Mouse (Mus musculus): ENCODE data around the gene Cryaa. TPM values are rescaled to one million over a fixed set of nuclear protein-coding genes. Genes with fewer than 3 reads are reported as not detected.

Gene Cryaa
- polyA plus RNA-seq, 1 experiment, result not detected

DNA sequence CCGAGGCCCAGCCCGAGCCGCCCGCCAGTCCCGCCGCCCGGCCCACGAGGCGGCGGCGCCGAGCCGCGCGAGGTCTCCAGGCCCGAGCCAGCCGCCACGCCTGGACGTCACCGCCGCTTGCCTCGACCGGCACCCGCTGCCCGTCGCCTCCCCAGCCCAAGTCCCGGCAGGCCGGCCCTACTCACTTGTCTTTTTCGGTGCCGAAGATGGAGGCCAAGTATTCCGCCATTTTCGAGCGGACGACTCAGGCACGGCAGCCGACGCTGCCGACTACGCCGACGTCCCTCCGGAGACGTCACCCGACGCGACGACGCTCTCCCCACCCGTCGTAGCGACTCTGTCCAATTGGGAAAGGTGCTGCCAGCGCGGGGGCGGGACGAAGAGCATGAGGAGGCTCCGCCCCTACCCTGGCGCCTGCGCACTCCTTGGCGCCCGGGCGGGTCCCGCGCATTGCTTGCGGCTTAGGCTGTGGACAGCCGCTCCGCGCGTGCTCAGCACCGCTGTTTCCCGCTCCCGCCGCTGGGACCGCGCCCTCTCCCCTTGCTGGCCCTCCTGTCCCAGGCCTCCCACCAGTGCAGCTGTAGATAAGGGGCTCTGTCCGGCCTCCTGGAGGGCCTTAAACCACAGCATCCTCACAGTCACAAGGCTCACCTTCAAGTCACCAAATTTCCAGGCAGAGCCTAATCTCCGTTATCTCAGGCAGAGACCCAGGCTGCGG, 19.0 kb upstream of the Cryaa start, which contains the start of gene U2af1:
Gene U2af1 (minus strand): TSS at position 425 of the 718 bp plus-strand sequence.
- peak within 1 kb of the TSS; percentile 88 for H3K4me3 ChIP-seq (ENCODE audit: insufficient read depth, low read length)
- peak within 1 kb of the TSS; percentile 53 for H3K27ac ChIP-seq (ENCODE audit: insufficient read depth, low read depth, low read length)
- TF ChIP-seq CTCF (IDR thresholded peaks at IDR 0.05; ENCODE audit: low read depth, low read length) (no peak), POLR2A (IDR thresholded peaks at IDR 0.05; ENCODE audit: borderline replicate concordance, low read depth, low read length) (peak; percentile 32; the same call in 1 of the 2 replicates)
- H3K4me1 ChIP-seq (ENCODE audit: control insufficient read depth, insufficient read depth, low read length), result peaks cover 13% of the 10 kb centered on the region

DNA sequence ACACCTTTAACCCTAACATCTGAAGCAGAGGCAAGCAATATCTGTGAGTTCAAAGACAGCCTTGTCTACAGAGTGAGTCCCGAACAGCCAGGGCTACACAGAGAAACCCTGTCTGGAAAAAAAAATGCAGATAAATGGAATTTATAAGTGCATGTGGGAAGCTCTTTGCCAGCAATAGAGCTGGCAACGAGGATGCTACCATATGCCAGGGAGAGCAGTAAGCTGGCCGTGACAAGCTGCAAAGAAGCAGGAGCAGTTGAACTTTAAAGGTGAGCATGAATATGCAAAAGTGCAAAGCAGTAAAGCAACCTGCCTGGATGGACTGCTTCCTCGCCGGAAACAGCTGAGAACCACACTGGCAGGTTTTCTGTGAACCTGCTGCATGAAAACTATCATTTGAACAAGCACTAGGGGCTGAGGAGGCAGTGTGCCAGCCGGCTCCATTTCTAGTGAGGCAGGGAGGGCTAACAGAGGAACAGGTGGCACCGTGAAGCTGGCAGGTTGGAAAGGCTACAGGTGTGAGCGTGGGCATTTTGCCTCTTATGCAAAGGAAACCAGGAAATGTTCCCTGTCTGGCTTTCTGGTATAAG, 16.9 kb upstream of the Cryaa start:
- H3K4me3 ChIP-seq (ENCODE audit: insufficient read depth, low read length), result no peak overlapping the region
- no peak overlapping the region for H3K27ac ChIP-seq (ENCODE audit: insufficient read depth, low read depth, low read length)
- peaks cover 10% of the 10 kb centered on the region for H3K4me1 ChIP-seq (ENCODE audit: control insufficient read depth, insufficient read depth, low read length)
- no peak for TF ChIP-seq CTCF (IDR thresholded peaks at IDR 0.05; ENCODE audit: low read depth, low read length)
- no peak for TF ChIP-seq POLR2A (IDR thresholded peaks at IDR 0.05; ENCODE audit: borderline replicate concordance, low read depth, low read length)

DNA sequence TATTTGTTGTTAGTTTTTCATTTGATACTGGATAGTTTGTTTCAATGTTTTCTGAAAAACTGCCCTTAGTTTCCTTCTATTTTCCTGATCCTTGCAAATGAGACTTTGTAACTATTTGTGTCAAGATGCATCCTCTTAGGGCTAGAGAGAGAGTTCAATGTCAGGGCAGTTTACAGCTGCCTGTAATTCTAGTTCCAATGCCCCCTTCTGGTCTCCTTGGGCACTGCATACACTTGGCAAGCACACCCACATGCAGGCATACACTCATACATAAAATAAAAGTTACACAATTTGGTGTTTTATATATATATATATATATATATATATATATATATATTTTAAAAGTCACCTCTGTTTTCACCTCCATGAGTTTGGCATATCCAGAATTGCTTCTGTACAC, 14.8 kb upstream of the Cryaa start:
- peaks cover 3% of the 10 kb centered on the region for H3K4me1 ChIP-seq (ENCODE audit: control insufficient read depth, insufficient read depth, low read length)
- TF ChIP-seq CTCF (IDR thresholded peaks at IDR 0.05; ENCODE audit: low read depth, low read length) (no peak), POLR2A (IDR thresholded peaks at IDR 0.05; ENCODE audit: borderline replicate concordance, low read depth, low read length) (no peak)
- H3K4me3 ChIP-seq (ENCODE audit: insufficient read depth, low read length), result no peak overlapping the region
- H3K27ac ChIP-seq (ENCODE audit: insufficient read depth, low read depth, low read length), result no peak overlapping the region

DNA sequence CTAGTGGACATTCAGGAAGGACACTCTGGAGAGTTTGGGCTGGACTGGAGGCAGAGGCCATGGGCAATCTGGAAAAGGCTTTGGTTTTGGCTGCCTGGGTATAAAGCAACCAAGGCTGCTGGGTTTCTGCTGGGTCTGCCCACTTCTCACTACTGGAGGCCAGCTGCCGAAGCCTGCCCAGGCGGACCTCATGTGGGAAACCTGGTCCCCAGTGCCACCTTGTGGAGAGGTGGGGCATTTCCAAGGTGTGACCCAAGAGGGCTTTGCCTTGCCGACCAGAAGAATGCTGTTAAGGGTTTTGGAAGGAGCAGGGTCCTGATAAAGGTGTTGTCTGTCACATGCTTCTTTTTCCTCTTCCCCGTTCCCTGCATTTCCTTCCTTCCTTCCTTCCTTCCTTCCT, 12.8 kb upstream of the Cryaa start:
- Histone ChIP-seq H3K4me1 (ENCODE audit: control insufficient read depth, insufficient read depth, low read length) (no peaks in the 10 kb centered on the region), H3K27ac (ENCODE audit: insufficient read depth, low read depth, low read length) (no peak overlapping the region), H3K4me3 (ENCODE audit: insufficient read depth, low read length) (no peak overlapping the region)
- TF ChIP-seq CTCF (IDR thresholded peaks at IDR 0.05; ENCODE audit: low read depth, low read length) (peak; percentile 56; the same call in 1 of the 2 replicates), POLR2A (IDR thresholded peaks at IDR 0.05; ENCODE audit: borderline replicate concordance, low read depth, low read length) (no peak)

DNA sequence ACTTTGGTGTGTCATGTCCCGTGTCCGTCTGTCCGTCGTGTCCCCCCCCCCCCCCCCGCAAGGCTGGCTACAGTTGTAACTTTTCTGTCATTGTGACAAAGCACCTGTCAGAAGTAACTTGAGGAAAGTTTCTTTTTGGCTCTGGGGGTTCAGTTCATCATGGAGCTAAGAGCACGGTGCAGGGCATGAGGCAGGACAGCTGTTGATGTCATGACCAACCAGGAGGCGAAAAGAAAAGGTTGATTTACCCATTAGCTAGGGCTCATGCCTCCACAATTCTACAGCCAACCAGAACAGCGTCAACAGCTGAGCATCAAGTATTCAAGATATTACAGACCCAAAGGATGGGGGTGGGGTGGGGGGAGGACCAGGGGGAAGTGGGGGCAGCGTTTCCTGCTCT, 9.3 kb upstream of the Cryaa start:
- Histone ChIP-seq H3K27ac (ENCODE audit: insufficient read depth, low read depth, low read length) (no peak overlapping the region), H3K4me3 (ENCODE audit: insufficient read depth, low read length) (no peak overlapping the region), H3K4me1 (ENCODE audit: control insufficient read depth, insufficient read depth, low read length) (no peaks in the 10 kb centered on the region)
- TF ChIP-seq POLR2A (IDR thresholded peaks at IDR 0.05; ENCODE audit: borderline replicate concordance, low read depth, low read length), result no peak
- TF ChIP-seq CTCF (IDR thresholded peaks at IDR 0.05; ENCODE audit: low read depth, low read length), result no peak

DNA sequence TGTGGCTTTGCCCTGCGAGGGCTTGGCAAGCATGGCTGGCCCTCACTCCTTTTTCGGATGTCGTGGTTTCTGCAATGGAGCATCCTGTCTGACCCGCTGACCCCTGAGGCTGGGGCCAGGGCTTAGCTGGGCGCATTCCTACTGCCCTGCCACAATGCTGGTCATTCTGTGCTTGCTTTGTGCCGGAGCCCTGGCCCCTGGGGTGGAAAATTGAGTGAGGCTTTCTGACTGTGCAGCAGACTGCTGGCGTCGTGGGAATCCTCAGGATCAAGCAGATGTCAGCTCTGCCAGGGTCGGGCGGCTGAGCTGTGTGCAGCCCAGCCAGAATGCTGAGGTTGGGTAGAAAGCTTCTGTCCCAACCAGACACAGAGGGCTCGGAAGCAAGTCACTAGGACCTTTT, 7.4 kb upstream of the Cryaa start:
- Histone ChIP-seq H3K4me1 (ENCODE audit: control insufficient read depth, insufficient read depth, low read length) (no peaks in the 10 kb centered on the region), H3K4me3 (ENCODE audit: insufficient read depth, low read length) (no peak overlapping the region), H3K27ac (ENCODE audit: insufficient read depth, low read depth, low read length) (no peak overlapping the region)
- no peak for TF ChIP-seq POLR2A (IDR thresholded peaks at IDR 0.05; ENCODE audit: borderline replicate concordance, low read depth, low read length)
- no peak for TF ChIP-seq CTCF (IDR thresholded peaks at IDR 0.05; ENCODE audit: low read depth, low read length)

DNA sequence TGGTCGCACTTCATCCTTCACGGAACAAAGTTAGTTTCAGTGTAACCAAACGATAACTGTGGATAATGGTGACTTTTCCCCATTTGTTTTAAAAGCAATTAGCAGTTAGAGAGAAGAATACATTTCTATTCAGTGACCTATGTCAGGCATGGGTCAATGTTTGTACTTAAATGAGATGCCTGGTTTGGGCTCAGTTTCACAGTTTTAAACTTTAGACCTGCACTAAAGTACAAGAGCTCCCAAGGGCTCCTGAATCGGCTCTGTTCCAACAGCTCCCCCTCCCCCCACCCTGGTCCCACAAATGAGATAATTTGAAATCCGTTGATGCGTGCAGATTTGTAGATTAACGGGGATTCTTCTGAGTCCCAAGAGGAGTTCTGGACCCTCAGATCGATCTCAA, 5.9 kb upstream of the Cryaa start:
- TF ChIP-seq POLR2A (IDR thresholded peaks at IDR 0.05; ENCODE audit: borderline replicate concordance, low read depth, low read length) (no peak), CTCF (IDR thresholded peaks at IDR 0.05; ENCODE audit: low read depth, low read length) (no peak)
- Histone ChIP-seq H3K4me1 (ENCODE audit: control insufficient read depth, insufficient read depth, low read length) (no peaks in the 10 kb centered on the region), H3K4me3 (ENCODE audit: insufficient read depth, low read length) (no peak overlapping the region), H3K27ac (ENCODE audit: insufficient read depth, low read depth, low read length) (no peak overlapping the region)

DNA sequence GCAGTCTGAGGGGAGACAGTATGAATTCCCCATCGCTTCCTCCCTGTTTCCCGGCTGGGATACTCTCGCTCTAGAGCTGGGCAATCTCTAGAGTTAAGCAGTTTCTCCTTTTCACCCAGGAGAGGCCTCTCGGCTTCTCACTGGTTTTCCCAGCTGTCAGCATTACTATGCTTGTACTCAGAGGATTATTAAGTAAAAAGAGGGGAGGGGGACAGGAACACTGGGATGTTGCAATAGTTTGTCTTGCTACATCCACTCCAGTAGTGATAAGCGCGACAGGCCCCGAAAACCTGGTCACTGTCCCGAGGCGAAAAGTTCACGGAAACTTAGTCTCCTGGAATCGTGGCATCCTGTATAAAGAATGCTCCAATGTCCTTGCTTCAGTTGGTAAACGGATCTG, 5.3 kb upstream of the Cryaa start:
- no peaks in the 10 kb centered on the region for H3K4me1 ChIP-seq (ENCODE audit: control insufficient read depth, insufficient read depth, low read length)
- H3K4me3 ChIP-seq (ENCODE audit: insufficient read depth, low read length), result no peak overlapping the region
- TF ChIP-seq CTCF (IDR thresholded peaks at IDR 0.05; ENCODE audit: low read depth, low read length) (no peak), POLR2A (IDR thresholded peaks at IDR 0.05; ENCODE audit: borderline replicate concordance, low read depth, low read length) (no peak)
- no peak overlapping the region for H3K27ac ChIP-seq (ENCODE audit: insufficient read depth, low read depth, low read length)

DNA sequence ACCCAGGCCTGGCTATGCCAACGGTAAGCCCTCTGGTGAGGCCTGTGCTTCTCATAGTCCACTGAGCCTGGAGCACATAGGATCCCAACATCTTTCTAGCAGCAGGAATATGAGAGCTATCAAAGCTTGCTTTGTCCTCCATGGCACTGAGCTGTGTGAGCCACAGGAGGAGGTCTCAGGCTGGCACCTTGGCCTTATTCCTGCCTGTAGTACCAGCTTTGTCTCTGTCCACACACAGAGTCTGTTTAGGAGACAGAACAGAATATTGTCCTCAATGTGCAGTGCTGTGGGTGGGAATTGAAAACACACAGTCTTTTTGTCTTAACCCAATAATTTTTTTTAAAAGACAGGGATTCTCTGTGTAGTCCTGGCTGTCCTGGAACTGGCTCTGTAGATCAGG, 3.2 kb upstream of the Cryaa start:
- Histone ChIP-seq H3K4me1 (ENCODE audit: control insufficient read depth, insufficient read depth, low read length) (no peaks in the 10 kb centered on the region), H3K27ac (ENCODE audit: insufficient read depth, low read depth, low read length) (no peak overlapping the region), H3K4me3 (ENCODE audit: insufficient read depth, low read length) (no peak overlapping the region)
- TF ChIP-seq CTCF (IDR thresholded peaks at IDR 0.05; ENCODE audit: low read depth, low read length) (no peak), POLR2A (IDR thresholded peaks at IDR 0.05; ENCODE audit: borderline replicate concordance, low read depth, low read length) (no peak)

DNA sequence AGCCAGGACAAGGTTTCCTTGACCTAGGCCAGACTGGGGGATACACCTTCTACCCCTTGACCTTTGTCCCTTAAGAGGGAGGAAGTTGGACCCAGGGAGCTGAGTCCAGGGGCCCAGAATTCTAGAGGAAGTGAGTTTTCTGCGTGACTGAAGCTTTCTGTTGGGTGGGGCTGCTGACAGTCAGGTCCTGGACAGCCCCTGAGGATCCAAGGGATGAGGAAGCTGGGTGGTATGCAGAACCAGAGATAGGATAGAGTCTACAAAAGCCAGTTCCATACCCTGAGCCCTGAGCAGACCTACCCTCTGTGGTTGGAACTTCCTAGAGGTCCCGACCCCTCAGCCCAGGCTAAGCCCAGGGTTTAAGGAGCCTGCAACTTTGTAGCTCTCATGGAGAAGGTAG, 2.8 kb downstream of the Cryaa start:
- peaks cover 11% of the 10 kb centered on the region for H3K4me1 ChIP-seq (ENCODE audit: control insufficient read depth, insufficient read depth, low read length)
- no peak overlapping the region for H3K4me3 ChIP-seq (ENCODE audit: insufficient read depth, low read length)
- no peak for TF ChIP-seq POLR2A (IDR thresholded peaks at IDR 0.05; ENCODE audit: borderline replicate concordance, low read depth, low read length)
- TF ChIP-seq CTCF (IDR thresholded peaks at IDR 0.05; ENCODE audit: low read depth, low read length), result no peak
- no peak overlapping the region for H3K27ac ChIP-seq (ENCODE audit: insufficient read depth, low read depth, low read length)

Measured in bone marrow macrophage, adult 2 months (primary cell).